Mouse (Mus musculus) heart, embryonic 12.5 days (tissue): ENCODE results near the gene Asxl2. TPM values are rescaled to one million over a fixed set of nuclear protein-coding genes. Genes with fewer than 3 reads are reported as not detected.

Experiments
- ATAC-seq: fragments of 200-750 bp; cut with Nextera tagmentation; 2 replicates; pipeline ENCODE4 v1.8.0; 2017; ENCODE audit warnings: moderate TSS enrichment, moderate library complexity; ENCODE audit not compliant: insufficient number of reproducible peaks, low FRiP score
- H3K27ac ChIP-seq: fragments of 300-500 bp; sonication (generic); 2 replicates; pipeline ENCODE4 v1.5.1; 2016; ENCODE audit warnings: mild to moderate bottlenecking, moderate library complexity; ENCODE audit not compliant: poor library complexity, severe bottlenecking
- H3K27me3 ChIP-seq: fragments of 300-500 bp; sonication (generic); replicated peaks from 2 replicates; pipeline ENCODE4 v1.6.1; 2016; ENCODE audit warnings: mild to moderate bottlenecking, moderate library complexity
- H3K36me3 ChIP-seq: fragments of 300-500 bp; sonication (generic); 2 replicates; pipeline ENCODE4 v1.6.1; 2016; ENCODE audit warnings: mild to moderate bottlenecking, moderate library complexity
- H3K4me1 ChIP-seq: fragments of 300-500 bp; sonication (generic); replicated peaks from 2 replicates; pipeline ENCODE4 v1.6.1; 2016; ENCODE audit warnings: mild to moderate bottlenecking
- H3K4me2 ChIP-seq: fragments of 300-500 bp; sonication (generic); 2 replicates; pipeline ENCODE4 v1.6.1; 2016; ENCODE audit warnings: mild to moderate bottlenecking, moderate library complexity
- H3K4me3 ChIP-seq: fragments of 300-500 bp; sonication (generic); 2 replicates; pipeline ENCODE4 v1.5.1; 2016; ENCODE audit warnings: mild to moderate bottlenecking
- H3K9ac ChIP-seq: fragments of 300-500 bp; sonication (generic); 2 replicates; pipeline ENCODE4 v1.6.1; 2016; ENCODE audit warnings: mild to moderate bottlenecking, moderate library complexity
- H3K9me3 ChIP-seq: fragments of 300-500 bp; sonication (generic); replicated peaks from 2 replicates; pipeline ENCODE4 v1.6.1; 2016; ENCODE audit warnings: mild to moderate bottlenecking, moderate library complexity
- WGBS: fragments of 180-500 bp; shearing (Covaris S2); methylation state at CpG from one replicate; pipeline ENCODE4 v1.1.7; 2016; 5-methylcytosine and 5-hydroxymethylcytosine counted together
- polyA plus RNA-seq: library from polyadenylated mRNA; unstranded; fragments of >200 nt; fragmentation: Nextera tagmentation; extraction: Ambion mirVana; gene quantifications from 2 replicates; pipeline ENCODE4 v1.2.1, GENCODE M21; 2016

The Asxl2 gene
- polyA plus RNA-seq, 1 experiment from 2014 or later = 22.6 TPM

DNA sequence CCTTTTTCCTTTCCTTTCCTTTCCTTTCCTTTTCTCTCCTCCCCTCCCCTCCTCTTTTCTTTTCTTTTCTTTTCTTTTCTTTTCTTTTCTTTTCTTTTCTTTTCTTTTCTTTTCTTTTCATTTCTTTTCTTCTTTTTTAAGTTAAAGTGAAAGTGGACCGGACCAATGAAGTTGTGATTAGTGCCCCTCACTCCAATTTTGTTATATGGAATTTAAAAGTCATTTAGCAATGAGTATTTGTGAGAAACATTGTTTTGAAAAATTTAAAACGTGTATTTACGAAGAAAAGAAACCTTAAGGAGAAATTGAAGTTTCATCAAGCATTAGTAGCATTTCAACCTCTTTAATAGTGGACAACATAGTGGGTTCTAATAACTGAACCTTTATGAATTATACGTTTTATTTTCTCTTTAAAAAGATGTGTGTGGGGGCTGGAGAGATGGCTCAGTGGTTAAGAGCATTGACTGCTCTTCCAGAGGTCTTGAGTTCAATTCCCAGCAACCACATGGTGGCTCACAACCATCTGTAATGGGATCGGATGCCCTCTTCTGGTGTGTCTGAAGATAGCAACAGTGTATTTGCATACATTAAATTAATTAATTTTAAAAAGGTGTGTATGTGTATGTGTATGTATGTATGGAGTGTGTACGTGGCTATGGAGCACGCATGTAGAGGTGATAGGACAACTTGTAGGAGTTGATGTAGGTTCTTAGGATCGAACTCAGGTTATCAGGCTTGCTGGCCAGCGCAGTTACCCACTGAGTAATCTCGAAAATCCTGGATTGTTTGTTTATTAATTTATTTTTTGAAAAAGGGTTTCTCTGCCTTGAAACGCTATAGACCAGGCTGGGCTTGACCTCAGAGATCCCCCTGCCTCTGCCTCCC, 1.5 kb downstream of the Asxl2 start:
- Histone ChIP-seq H3K36me3 (0 out of 2 replicates have a peak, but pooled peaks cover 4% of the 10 kb centered on the region), H3K27me3 (no peaks in the 10 kb centered on the region), H3K4me1 (peaks cover 27% of the 10 kb centered on the region), H3K9ac (no peak overlapping the region), H3K9me3 (no peaks in the 10 kb centered on the region), H3K27ac (peak overlapping the region; percentile 99; the same call in 1 of the 2 replicates), H3K4me3 (peak overlapping the region; percentile 84), H3K4me2 (peak overlapping the region; percentile 71)
- 63% methylated on average over 11 of the region's 11 CpGs for WGBS
- no peak for ATAC-seq

DNA sequence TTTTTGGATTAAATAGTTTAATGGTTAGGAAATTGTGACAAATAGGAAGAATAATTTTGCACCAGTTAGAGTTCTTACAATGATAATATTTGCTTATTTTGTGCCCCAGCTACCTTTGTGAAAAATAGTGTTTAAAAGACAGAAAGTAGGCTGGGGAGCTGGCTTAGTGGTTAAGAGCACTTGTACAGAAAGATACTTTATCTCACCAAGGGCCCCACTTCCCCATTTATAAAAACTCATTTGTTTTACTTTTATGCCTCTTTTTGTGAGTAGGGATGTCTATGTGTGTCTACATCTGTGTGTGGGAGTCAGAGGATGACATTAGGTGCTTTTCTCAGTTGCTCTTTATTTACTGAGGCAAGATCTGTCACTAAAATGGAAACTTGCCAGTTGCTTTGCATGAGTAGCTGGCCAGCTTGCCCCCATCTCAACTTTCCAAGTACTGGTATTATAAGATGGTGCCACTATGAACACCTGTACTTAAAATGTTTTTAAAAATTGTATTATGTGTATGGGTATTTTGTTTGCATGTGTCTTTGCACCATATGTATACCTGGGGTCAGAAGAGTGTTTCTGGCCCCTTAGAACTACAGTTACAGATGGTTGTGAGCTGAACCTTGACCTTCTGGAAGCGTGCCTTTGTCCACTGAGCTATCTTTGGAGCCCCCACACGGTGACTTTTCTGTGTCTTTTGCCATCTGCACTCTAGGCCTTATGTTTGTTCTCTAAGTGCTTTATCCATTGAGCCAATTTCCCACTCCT, 3.2 kb downstream of the Asxl2 start:
- Histone ChIP-seq H3K27ac (no peak overlapping the region), H3K9ac (no peak overlapping the region), H3K36me3 (peaks cover 12% of the 10 kb centered on the region; the same call in 1 of the 2 replicates), H3K4me2 (no peak overlapping the region), H3K27me3 (no peaks in the 10 kb centered on the region), H3K4me3 (no peak overlapping the region), H3K9me3 (no peaks in the 10 kb centered on the region), H3K4me1 (peaks cover 20% of the 10 kb centered on the region)
- no peak for ATAC-seq
- 68% methylated on average over 2 of the region's 2 CpGs for WGBS

DNA sequence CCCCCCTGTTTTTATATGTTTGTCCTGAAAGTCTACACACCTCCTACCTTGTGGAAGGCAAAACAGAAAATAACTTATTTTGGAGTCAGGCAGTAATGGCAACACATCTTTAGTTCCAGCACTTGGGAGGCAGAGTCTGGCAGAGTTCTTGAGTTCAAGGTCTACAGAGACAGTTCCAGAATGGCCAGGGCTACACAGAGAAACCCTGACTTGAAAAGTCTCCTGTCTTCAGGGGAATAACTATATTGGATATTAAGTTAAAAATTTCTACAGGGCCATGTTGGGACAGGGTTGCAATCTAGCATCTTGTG, 3.7 kb downstream of the Asxl2 start:
- no peaks in the 10 kb centered on the region for H3K9me3 ChIP-seq
- H3K4me2 ChIP-seq = no peak overlapping the region
- H3K36me3 ChIP-seq = peaks cover 12% of the 10 kb centered on the region; the same call in 1 of the 2 replicates
- H3K27me3 ChIP-seq = no peaks in the 10 kb centered on the region
- H3K4me1 ChIP-seq = peaks cover 15% of the 10 kb centered on the region
- H3K27ac ChIP-seq = no peak overlapping the region
- ATAC-seq = no peak
- H3K4me3 ChIP-seq = no peak overlapping the region
- H3K9ac ChIP-seq = no peak overlapping the region

DNA sequence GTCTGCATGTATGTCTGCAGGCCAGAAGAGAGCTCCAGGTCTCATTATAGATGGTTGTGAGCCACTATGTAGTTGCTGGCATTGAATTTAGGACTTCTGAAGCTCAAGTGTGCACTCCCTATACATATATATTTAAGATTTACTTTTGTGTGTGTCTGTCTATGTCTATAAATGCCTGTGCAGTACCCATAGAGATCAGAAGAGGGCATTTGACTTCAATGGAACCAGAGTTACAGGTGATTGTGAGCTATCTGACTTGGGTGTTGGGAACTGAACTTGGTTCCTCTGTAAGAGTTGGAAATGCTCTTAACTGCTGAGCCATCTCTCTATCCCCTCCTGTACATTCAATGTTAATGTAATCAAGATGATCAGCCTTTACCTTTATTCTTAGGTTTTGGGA, 4.3 kb downstream of the Asxl2 start:
- Histone ChIP-seq H3K27me3 (no peaks in the 10 kb centered on the region), H3K4me3 (no peak overlapping the region), H3K4me2 (no peak overlapping the region), H3K36me3 (peaks cover 12% of the 10 kb centered on the region; the same call in 1 of the 2 replicates), H3K27ac (no peak overlapping the region), H3K9me3 (no peaks in the 10 kb centered on the region), H3K9ac (no peak overlapping the region), H3K4me1 (peaks cover 12% of the 10 kb centered on the region; the same call in 1 of the 2 replicates)
- ATAC-seq = no peak

DNA sequence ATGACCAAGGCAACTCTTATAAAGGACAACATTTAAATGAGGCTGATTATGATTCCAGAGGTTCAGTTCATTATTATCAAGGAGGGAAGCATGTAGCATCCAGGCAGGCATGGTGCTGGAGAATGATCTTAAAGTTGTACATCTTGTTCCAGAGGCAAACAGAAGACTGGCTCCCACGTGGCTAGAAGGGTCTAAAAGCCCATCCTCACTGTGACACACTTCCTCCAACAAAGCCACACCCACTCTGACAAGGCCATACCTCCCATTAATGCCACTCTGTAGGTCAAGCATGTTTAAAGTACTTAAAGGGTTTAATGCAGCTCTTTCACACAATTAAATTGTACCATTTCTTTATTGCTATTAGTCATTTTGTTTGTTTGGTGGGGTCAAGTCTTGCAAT, 7.1 kb downstream of the Asxl2 start:
- H3K36me3 ChIP-seq = peaks cover 12% of the 10 kb centered on the region
- WGBS = 64% methylated on average over 1 of the region's 1 CpGs
- no peak for ATAC-seq
- H3K27ac ChIP-seq = no peak overlapping the region
- H3K4me2 ChIP-seq = no peak overlapping the region
- H3K4me1 ChIP-seq = peaks cover 12% of the 10 kb centered on the region; the same call in 1 of the 2 replicates
- H3K9ac ChIP-seq = no peak overlapping the region
- H3K27me3 ChIP-seq = no peaks in the 10 kb centered on the region
- H3K4me3 ChIP-seq = no peak overlapping the region
- H3K9me3 ChIP-seq = no peaks in the 10 kb centered on the region

DNA sequence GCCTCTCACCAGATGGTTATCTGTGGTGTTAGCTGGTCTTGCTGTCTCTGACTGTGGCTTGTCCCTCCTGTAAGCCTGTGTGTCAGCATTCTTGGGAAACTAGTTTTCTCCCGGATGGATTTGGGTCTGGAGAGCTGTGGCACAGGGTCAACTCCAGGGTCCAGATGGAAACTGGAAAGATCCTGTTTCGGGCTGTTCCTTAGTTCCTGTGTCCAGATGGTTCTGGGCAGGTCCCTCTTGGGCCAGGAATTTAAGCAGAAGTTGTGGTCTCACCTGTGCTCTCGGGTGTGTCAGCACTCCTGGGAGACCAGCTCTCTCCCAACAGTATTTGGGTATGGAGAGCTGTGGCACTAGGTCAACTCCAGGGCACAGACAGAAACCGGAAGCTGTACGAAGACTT, 9.8 kb downstream of the Asxl2 start:
- H3K4me2 ChIP-seq = no peak overlapping the region
- no peak overlapping the region for H3K4me3 ChIP-seq
- H3K27ac ChIP-seq = no peak overlapping the region
- no peaks in the 10 kb centered on the region for H3K27me3 ChIP-seq
- peaks cover 11% of the 10 kb centered on the region; the same call in 1 of the 2 replicates for H3K4me1 ChIP-seq
- ATAC-seq = no peak
- 88% methylated on average over 5 of the region's 5 CpGs for WGBS
- peaks cover 8% of the 10 kb centered on the region for H3K36me3 ChIP-seq
- no peak overlapping the region for H3K9ac ChIP-seq
- H3K9me3 ChIP-seq = no peaks in the 10 kb centered on the region

DNA sequence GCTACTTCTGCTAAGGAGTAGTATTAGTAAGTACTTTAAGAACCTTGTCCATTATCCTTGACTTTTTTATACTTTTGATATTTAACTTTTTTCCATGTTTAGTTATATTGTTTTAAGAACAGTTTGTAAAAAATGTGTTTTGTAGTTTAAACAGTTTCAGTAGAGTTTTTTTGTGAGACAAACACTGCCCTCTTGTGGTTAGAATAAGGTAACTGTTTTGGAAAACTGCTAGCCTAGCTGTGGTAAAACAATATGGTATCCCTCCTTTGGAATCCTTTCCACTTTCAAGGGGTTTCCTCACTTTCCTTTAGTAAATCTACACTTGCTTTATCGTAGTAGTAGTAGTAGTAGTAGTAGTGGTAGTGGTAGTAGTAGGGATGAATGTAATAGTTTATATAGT, 11.2 kb downstream of the Asxl2 start:
- peaks cover 7% of the 10 kb centered on the region; the same call in 1 of the 2 replicates for H3K4me1 ChIP-seq
- 95% methylated on average over 1 of the region's 1 CpGs for WGBS

DNA sequence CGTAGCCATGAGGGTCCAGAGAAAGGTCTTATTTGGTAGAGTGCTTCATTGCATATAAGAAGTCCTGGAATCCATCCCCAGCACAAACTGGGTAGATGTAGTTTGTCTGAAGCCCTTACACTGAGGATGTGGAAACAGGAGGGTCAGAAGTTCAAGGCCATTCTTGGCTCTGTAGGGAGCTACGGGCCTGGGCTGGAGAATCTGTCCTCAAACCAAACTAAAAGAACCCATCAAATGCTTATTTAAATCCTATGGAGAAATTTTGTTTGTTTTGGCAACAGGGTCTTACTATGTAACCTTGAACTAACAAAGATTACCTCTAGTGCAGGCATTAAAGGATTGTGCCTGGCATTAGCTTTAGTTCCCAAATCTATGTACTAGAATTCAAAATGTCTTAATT, 14.3 kb downstream of the Asxl2 start:
- Histone ChIP-seq H3K9ac (no peak overlapping the region), H3K4me1 (peaks cover 7% of the 10 kb centered on the region; the same call in 1 of the 2 replicates), H3K9me3 (no peaks in the 10 kb centered on the region), H3K36me3 (peaks cover 9% of the 10 kb centered on the region), H3K27me3 (no peaks in the 10 kb centered on the region), H3K4me3 (no peak overlapping the region), H3K27ac (no peak overlapping the region), H3K4me2 (no peak overlapping the region)
- 79% methylated on average over 2 of the region's 2 CpGs for WGBS
- ATAC-seq = no peak

More for the DNA sequence above, 11.2 kb downstream of the Asxl2 start:
- no peak overlapping the region for H3K9ac ChIP-seq
- ATAC-seq = no peak
- no peaks in the 10 kb centered on the region for H3K27me3 ChIP-seq
- H3K36me3 ChIP-seq = peaks cover 8% of the 10 kb centered on the region
- no peak overlapping the region for H3K4me3 ChIP-seq
- H3K27ac ChIP-seq = no peak overlapping the region
- H3K9me3 ChIP-seq = no peaks in the 10 kb centered on the region
- H3K4me2 ChIP-seq = no peak overlapping the region

DNA sequence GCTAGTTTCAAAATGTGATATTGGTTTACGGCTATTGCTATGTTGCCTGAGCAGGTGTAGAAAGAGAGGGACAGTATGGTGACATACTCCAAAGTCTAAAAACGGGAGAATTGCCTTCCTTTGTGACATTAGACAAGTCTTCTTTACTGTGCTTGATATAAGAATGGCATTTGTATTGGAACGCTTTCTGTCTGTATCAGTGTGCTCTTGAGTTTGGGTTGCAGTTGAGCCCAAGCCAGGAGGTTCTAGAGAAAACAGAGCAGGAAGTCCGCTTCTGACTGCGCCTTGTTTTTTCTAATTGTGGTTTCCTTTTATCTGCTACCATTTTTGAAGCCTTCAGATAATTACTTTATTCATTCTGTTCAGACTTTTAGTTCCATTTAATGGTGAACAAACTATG, 14.7 kb downstream of the Asxl2 start:
- no peak for ATAC-seq
- Histone ChIP-seq H3K36me3 (peaks cover 9% of the 10 kb centered on the region), H3K4me1 (peaks cover 7% of the 10 kb centered on the region; the same call in 1 of the 2 replicates), H3K27me3 (no peaks in the 10 kb centered on the region), H3K9me3 (no peaks in the 10 kb centered on the region), H3K27ac (no peak overlapping the region), H3K4me3 (no peak overlapping the region), H3K9ac (no peak overlapping the region), H3K4me2 (no peak overlapping the region)
- WGBS = 75% methylated on average over 5 of the region's 5 CpGs

DNA sequence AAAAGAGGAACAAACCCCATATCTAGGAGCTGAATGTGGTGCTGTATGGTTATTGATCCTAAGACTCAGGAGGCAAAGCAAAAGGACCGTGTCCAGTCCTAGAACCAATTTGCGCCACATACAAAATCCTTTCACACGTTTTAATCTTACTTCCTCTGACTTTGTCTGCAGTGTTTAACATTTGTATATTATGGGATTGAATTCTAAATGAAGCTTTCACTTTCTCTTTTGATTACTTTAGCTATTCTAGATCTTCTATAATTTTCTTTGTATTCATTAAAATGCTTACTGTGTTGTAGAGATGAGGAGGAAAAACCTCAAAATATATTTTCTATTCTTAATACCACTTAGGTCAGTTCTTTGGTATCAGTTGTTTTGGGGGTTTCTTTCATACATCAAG, 26.9 kb downstream of the Asxl2 start:
- no peak overlapping the region for H3K27ac ChIP-seq
- H3K4me1 ChIP-seq = no peaks in the 10 kb centered on the region
- no peak for ATAC-seq
- no peak overlapping the region for H3K4me2 ChIP-seq
- no peaks in the 10 kb centered on the region for H3K9me3 ChIP-seq
- no peak overlapping the region for H3K9ac ChIP-seq
- H3K36me3 ChIP-seq = peaks cover 36% of the 10 kb centered on the region
- no peaks in the 10 kb centered on the region for H3K27me3 ChIP-seq
- 88% methylated on average over 3 of the region's 3 CpGs for WGBS
- H3K4me3 ChIP-seq = no peak overlapping the region

DNA sequence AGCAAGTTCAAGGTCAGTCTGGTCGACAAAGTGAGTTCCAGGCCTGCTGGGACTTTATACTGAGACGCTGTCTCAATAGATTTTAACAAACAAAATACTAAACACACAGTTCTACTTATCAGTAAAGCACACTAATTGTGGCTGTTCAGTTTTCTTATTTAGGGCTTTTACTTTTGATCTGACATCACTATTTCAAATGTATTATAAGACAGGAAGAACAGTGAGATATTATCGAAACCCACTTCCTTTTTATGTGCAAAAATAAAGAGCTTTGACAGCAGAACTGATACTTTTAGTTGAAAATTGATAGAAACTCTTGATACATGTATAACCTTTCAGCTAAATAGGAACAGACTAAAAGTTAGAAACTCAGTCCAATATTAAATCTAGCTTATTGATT, 36.4 kb downstream of the Asxl2 start:
- Histone ChIP-seq H3K4me3 (no peak overlapping the region), H3K9me3 (no peaks in the 10 kb centered on the region), H3K9ac (no peak overlapping the region), H3K4me2 (no peak overlapping the region), H3K36me3 (peaks cover 34% of the 10 kb centered on the region), H3K27ac (no peak overlapping the region), H3K27me3 (no peaks in the 10 kb centered on the region), H3K4me1 (no peaks in the 10 kb centered on the region)
- ATAC-seq = no peak
- WGBS = 92% methylated on average over 3 of the region's 3 CpGs
